Mouse (Mus musculus): Measurements from ENCODE around the gene Umodl1.

Umodl1 gene

DNA sequence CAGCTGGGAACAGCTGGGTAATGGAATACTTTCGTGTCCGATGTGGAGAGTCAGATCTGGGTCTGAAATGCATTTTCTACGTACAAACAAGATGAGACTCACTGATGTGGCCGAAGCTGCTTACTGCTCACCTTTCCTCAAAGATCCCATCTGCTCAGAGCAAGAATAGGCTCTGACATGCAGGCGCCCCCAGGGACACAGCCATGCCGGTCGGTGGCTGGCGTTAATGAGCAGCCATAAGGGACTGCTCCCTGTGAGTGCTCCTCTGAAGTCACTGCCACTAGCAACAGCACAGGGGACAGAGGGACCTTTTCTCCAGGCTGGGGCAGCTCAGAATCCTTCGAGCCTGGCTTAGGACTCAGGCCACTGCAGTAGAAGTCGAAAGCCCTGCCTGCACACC is at the start of gene Umodl1:
TSS of gene Umodl1 (plus strand) at position 301 of the 400 bp plus-strand sequence.
- DNase-seq (ENCODE audit: extremely low read depth, insufficient read length, low spot score): no peak

DNA sequence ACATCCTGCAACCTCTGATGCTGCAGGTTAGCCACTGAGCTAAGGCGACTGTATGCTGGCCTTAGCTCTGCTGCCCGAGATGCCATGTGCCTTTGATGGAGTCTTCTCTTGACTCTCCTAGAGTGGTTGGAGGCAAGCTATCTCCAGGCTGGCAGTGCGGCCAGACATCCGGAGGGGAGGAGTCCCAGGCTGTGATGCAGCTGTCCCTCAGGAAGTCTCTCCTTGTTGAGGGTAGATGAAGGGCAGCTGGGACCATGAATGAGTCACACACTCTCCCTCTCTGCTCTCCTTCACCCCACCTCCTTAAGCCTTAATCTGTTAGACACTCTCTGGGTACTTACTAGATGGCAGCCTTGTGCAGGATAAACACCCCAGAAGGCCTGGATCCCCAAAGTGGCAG is 46.9 kb upstream of the Umodl1 start:
- DNase-seq (ENCODE audit: extremely low read depth, insufficient read length, low spot score): no peak

DNA sequence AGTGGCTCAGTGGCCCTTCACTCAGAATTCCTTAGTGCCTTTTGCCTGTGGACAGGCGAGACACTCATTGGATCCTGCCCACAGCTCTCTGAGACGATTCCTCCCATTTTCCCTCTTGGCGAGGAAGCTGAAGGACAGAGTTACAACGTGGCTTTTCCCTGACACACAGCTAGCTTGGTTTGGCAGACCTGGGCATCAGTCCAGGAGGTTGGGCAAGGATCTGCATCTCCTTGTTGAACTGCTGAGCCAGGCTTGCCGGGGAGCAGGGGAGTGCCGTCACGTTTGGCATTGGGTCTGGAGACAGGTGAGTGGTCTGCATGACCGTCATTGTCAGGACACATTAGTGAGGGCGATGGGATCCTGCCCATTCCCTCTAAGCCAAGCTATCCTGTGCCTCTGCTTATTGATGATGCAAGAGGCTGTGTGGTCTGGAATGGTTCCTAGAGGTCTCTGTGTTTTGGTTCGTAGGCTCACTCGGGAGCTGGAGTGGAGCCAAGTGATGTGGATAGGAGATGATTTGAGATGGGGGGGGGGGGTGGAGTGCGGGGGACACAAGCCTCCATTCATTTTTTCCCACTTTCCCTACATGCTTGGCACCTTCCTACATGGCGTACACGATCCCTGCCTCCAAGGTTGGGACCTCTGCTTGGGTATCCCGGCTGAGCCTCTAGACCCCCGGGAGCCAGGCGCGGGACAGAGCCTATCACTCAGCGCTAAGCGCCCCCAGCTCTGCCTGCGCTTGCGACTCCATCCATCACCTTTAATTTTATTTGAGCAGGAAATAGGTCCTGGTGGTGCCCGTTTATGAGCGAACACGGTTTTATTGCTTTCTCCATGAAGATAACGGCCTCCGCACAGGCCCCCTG is 43.3 kb upstream of the Umodl1 start:
- DNase-seq (ENCODE audit: extremely low read depth, insufficient read length, low spot score): no peak

DNA sequence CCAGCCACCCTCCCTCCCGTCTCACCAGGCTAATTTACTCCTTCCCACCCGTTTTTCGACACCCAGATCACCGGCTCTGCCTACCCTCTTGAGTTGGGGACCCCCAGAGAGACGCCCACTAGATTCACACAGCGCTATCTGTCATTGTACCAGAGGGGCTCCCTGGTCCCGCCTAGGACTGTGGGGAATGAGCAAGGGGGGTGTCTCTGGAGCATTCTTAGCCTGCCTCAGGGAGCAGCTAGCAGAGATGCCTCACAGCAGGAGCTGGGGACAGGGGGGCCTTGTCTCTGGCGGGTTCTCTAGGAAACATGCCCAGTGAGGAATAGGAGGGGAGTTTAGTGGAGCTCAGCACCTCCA is 42.7 kb upstream of the Umodl1 start:
- DNase-seq (ENCODE audit: extremely low read depth, insufficient read length, low spot score): no peak

DNA sequence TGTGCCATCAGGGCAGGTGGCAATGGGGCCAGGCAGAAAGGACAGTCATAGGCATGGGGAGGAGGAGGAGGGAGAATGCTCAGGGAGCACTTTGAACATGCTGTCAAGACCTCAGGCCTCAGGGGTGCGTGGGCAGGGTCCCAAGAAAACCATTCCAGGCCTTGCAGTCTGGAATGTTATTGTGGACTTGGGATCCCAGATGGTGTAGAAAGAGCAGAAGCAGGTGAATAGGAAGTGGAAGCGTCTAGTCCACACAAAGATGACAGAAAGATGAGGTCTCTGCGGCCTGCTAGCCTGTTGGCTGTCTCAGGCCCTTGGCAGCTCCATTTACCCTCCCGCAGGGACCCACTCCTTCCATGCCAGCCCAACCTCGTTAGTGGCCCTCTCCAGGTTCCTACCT is 41.9 kb upstream of the Umodl1 start:
- no peak for DNase-seq (ENCODE audit: extremely low read depth, insufficient read length, low spot score)

DNA sequence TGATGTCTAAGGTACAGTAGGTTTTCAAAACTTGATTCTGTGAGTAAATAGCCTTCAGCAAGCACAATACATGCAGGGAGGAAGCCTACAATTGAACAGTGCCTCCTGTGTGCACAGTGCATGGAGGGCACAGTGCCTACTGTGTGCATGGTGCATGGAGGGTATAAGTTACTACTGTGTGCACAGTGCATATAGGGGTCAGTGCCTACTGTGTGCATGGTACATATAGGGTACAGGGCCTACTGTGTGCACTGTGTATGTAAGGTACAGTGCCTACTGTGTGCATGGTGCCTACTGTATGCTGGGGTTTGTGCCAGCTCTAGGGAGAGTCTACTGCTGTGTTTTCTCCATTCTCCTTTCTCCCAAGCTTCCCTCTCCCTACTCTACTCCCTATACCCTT is 40.2 kb upstream of the Umodl1 start:
- DNase-seq (ENCODE audit: extremely low read depth, insufficient read length, low spot score): no peak

DNA sequence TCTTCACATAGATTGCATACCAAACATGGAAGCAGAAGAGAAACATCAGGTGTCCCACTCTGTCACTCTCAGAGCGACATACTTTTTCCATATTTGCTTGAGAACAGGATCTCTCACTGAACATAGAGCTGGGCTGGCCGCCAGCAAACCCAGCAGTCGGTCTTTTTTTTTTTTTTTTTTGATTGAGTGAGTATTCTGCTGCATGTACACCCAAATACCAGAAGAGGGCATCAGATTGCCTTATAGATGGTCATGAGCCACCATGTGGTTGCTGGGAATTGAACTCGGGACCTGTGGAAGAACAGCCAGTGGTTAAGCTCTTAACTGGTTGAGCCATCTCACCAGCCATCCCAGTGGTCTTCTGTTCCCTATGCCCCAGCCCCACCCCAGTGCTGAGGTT is 30.9 kb upstream of the Umodl1 start:
- DNase-seq (ENCODE audit: extremely low read depth, insufficient read length, low spot score): no peak

DNA sequence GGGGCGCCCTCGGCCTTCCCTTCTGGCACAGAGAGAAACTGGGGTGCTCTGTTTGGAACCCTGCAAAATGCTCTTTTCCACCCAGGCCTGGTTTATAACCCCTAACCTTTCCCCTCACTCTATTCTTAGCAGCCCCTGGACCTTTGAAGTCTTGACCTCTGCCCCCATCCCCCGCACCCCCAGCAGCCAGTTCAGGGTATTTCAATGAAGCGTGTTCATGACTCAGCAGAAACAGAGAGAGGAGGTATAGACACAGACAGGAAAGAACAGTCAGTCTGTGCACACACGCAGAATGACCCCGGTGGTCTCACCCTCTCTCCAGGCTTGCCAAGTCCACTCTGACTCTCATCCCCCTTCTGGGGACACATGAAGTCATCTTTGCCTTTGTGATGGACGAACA is 23.6 kb upstream of the Umodl1 start:
- DNase-seq (ENCODE audit: extremely low read depth, insufficient read length, low spot score): no peak

DNA sequence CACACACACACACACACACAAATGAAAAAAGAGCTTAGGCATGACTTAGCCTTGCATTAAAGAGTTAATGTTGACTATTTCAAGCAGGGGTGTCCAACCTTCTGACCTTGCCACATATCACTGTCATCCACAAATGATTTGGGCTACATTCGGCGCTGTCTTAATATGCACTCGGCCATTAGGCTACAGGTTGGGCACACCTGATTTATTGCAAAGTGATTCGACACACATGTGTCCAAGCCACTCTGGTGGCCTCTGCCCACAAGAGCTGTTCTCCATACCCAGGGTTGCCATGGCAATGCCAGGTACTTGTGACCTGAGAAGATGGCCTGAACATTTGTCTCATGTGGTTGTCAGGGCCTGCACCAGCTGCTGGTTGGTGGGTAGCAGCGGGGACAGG is 21.6 kb upstream of the Umodl1 start:
- no peak for DNase-seq (ENCODE audit: extremely low read depth, insufficient read length, low spot score)

DNA sequence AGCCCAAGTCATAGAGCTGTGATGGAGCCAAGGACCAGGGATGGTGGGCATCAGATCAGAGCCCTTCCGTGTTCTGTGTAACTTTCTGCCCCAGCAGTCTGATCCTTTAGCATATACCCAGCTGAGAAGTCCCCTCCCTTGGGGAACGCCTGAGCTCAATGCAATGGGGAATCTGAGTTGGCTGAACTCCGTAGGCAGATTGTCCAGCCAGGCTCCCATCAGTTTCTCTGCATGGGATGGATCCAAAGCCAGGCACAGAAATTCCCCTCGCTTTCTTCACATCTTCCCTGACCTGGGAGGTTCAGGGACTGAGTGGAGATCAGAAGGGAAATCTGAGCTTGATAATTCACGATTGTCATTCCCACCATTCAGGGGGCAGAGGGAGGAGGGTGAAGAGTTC is 19.1 kb upstream of the Umodl1 start:
- DNase-seq (ENCODE audit: extremely low read depth, insufficient read length, low spot score): no peak

DNA sequence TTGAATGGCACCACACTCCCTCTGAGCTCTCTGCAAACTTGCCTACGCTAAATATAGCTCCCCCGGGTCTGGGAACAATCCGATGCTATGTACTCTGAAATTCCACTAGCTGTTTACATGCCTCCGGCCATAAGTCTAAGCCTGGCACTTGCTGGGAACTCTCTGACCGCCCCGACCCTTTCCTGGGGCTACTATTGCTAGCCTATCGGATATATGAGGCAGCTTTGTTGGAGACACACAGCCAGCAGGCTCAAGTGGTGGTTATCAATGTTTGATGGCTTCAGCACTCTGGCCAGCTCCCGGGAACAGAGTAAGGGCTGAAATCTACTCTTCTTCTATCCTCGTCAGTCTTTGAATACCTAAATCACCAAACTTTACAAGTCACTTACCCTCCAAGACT is 15.9 kb upstream of the Umodl1 start:
- DNase-seq (ENCODE audit: extremely low read depth, insufficient read length, low spot score): no peak

DNA sequence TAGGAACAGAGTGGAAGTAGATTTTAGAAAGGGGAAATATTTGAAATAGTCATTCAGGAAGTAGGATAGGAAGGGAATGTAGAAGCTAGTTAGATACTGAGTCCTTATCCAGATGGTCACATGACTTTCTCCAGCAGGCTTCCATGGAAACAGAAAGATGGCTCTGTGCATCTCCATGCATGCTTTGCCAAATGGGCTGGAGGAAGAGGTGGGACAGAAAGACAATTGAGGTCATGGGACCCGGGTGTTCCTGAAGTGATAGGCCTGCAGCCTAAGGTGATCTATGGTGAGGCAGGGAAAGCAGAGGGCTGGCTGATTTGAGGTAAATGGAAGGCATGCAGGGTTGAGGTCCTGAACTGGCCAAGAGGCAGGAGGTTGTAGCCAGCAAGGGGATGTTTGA is 6.1 kb upstream of the Umodl1 start:
- no peak for DNase-seq (ENCODE audit: extremely low read depth, insufficient read length, low spot score)

DNA sequence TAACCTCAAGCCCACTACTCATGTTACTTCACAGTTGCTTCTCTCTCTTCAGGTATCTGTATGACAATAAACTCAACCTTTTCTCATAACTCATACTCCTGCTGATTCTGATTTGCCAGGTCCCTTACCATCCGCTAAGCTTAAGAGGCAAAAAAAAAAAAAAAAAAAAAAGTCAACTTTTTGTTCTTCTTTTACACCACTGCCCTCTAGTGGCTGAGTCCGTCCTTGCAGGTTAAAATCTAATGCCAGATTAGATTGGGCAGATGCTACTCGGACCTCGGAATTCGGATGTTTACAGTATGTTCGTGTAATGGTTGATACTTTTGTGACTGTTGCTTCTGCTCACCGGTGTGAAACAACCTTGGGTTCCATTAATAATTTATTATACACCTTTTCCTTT is 3.7 kb upstream of the Umodl1 start:
- no peak for DNase-seq (ENCODE audit: extremely low read depth, insufficient read length, low spot score)

DNA sequence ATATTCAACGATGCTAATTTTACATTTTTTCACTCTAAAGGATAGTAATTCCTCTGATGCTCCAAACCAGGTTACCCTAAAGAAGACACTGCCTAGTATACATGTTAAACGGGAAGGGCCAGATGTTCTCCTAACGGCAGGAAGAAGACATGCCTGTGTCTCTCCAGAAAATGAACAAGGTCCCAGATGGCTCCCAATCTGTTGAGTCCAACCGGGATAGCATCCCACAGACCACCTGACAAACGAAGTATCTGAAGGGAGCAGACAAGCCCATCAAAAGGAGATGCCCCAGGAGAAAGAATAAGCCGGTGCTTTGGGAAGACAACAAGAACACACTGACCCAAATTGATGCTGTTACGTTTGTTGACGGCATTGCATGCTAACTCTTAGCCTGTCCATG is 2.8 kb upstream of the Umodl1 start:
- no peak for DNase-seq (ENCODE audit: extremely low read depth, insufficient read length, low spot score)

DNA sequence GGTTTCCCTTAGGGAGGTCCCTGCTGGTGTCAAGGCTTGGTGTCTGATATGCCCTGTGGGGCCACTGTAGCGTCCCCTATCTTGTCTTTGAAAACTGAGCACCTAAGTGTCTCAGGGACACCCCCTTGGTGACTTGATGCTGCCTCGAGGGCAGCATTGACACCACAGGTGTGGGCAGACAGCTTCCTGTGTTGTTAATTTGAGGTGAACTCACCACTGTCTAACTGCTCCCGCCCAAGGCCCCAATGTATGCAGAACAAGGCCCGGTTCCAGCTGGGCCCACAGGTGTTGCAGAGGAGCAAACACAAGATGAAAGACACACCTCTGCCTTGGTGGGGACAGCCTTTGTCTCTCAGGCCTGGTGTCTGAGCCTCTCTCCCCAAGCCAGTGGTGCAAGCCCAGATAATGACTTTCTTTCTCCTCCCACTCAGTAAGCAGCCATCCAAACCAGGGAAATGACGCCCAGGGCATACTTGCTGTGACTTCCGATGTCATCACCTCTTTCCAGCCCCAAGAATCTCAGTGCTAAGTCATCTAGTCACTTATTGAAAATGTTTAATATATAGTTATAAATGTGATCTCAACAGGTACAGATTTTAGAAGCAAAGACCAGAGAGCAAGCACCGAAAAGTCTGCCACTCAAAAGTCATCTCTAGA is 7.6 kb downstream of the Umodl1 start:
- DNase-seq (ENCODE audit: extremely low read depth, insufficient read length, low spot score): no peak

DNA sequence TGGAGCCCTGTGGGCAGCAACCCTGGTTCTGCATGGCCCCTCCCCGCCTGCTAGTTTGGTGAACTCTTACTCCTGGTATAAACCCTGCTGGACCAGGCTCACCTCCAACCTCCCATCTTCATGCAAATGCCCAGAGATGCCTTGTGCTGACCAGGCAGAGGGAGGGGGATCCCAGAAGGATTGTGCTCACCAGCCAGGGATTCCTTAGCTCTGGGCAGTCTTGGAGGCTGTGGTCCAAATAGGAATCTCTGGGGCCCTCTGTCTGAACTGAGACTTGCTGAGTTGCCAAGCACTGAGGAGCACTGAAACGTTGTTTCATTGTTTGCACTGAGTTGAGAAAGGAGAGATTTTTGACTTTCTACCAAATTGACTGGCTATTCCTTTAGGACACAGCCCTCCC is 8.4 kb downstream of the Umodl1 start:
- no peak for DNase-seq (ENCODE audit: extremely low read depth, insufficient read length, low spot score)

DNA sequence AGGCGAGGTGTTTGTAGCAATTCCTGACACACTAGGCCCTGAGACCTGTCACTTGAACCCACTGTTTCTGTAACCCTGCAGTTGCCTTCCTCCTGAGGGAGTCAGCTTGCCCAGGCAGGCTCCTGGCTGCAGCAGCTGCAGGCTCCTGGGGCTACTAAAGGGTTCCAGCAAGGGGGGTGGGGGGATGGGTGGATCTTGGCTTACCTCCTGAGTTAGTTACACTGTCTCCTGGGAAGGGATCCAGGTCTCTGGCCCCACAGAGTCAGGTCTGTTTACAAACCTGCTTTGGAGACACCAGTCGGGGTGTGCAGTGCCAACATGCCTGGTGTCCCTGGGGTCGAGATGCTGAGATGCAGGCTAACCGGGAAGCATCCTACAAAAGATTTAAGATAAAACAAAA is 15.5 kb downstream of the Umodl1 start:
- DNase-seq (ENCODE audit: extremely low read depth, insufficient read length, low spot score): no peak

DNA sequence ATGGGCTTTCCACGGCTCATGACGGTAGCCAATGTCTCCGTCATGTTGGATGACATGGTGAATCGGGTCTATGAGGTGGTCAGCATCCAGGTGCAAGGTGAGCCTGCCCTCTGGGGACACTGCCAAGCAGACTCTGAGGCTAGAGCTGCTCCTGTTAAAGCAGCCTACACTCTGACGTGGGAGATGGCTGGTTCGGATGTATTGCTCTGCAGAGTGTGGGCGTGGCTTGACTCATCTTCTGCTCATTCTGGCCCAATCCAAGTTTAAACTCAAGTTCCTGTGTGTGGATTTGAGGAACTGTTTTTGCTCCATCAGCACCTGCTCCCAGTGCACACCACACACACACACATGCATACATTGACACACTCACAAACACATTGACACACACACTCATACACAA is 17.4 kb downstream of the Umodl1 start:
- DNase-seq (ENCODE audit: extremely low read depth, insufficient read length, low spot score): no peak

DNA sequence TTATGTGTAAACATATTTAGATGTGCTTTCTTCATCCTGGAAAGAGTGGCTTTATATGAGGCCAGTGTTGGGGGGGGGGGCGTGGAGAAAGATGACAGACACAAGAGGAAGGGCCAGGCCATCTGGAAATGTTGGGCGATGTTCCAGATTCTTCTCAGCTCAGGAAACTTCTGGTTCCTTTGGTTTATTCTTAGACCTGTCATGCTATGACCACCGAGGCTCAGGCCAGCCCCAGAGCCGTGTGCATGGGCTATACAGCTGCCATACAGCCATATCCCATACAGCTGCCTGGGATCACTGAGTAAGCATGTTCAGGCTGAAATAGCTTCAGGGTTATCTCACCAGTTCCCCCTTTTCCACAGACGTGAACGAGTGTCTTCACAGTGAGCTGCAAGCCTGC is 18.9 kb downstream of the Umodl1 start:
- DNase-seq (ENCODE audit: extremely low read depth, insufficient read length, low spot score): no peak

DNA sequence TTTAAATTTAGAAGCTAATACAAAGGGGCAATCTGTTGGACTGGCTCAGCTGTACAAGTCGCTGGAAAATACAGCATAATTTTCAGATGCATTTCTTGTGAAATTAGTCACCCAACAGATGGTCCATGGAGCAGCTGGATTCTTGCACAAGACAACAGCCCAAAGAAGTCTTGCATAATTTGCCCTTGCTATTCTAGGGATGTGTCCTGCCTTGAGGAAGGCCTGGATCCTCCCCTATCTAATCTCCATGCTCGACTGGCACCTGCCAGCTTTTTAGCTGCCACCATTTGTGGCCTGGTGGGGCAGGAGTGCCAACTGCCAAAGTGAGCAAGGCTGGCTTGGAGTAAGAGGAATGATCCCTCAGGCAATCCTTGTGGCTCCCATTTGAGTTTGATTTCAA is 22.9 kb downstream of the Umodl1 start:
- DNase-seq (ENCODE audit: extremely low read depth, insufficient read length, low spot score): no peak

DNA sequence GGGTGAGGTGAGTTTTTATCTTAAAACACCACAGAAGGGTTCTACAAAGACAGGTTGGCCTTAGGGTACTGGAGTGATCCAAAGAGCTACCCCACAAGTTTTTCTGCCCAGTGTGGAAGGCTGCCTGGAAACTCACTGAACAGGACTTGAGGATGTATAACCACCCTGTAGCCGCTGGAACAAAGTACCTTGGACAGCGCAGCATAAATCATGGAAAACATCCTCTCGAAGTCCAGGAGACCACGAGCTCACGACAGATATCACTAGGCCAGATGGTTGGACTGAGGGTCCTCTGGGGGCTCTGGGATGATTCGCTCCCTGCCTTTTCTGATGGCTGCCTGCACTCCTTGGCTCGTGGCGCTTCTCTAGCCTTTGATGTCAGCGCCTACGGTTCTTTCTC is 24.1 kb downstream of the Umodl1 start:
- no peak for DNase-seq (ENCODE audit: extremely low read depth, insufficient read length, low spot score)

DNA sequence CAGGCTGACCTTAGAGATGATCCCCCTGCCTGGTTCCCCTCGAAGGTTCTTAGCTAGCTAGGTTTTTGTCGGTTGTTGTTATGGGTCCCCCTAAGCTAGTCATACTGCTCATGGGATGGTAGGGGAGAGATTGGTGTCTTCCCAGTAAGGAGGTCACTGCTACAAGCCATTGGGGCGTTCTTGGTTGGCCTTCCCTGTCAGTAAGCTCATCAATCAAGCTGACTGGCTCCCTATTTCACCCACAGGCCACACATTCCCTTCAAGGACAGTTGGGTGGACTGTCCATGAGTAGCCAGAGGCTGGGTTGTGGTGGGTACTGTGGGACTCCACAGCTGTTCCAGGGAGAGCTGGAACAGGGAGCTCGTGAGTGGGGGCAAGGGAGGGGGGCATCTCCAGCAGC is 29.1 kb downstream of the Umodl1 start:
- no peak for DNase-seq (ENCODE audit: extremely low read depth, insufficient read length, low spot score)

DNA sequence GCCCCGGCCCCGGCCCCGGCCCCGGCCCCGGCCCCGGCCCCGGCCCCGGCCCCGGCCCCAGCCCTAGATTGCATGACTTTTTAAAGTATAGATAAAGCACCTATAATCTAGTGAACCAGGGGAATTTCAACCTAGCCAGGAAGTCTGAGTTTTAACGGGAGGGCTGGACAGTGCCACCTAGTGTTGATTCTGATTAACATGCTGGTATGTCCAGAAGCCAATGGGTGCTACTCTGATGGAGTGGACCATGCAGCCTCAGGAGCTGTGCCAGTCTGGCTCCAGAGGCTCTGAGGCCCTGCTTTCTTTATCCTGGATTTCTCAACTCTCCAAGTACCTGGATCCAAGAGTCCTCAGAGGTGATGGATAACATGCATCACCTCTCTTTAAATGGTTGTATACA is 35.8 kb downstream of the Umodl1 start:
- no peak for DNase-seq (ENCODE audit: extremely low read depth, insufficient read length, low spot score)
